Mouse (Mus musculus): ENCODE data around the gene Slc12a4.
A peak's percentile ranks its signal among the peaks of the same experiment; 100 is the strongest.

Slc12a4 gene

GRCm38 (mm10) chr8:105969367-105969766 lies 3.5 kb upstream of the Slc12a4 start:
- DNase-seq (ENCODE audit: low spot score in 2 of 2), result no peak

GRCm38 (mm10) chr8:105966692-105967311 lies 905 bp upstream of the Slc12a4 start:
- no peak for DNase-seq (ENCODE audit: low spot score in 2 of 2)

GRCm38 (mm10) chr8:105965266-105965904 lies 512 bp downstream of the Slc12a4 start:
- no peak for DNase-seq (ENCODE audit: low spot score in 2 of 2)

DNA sequence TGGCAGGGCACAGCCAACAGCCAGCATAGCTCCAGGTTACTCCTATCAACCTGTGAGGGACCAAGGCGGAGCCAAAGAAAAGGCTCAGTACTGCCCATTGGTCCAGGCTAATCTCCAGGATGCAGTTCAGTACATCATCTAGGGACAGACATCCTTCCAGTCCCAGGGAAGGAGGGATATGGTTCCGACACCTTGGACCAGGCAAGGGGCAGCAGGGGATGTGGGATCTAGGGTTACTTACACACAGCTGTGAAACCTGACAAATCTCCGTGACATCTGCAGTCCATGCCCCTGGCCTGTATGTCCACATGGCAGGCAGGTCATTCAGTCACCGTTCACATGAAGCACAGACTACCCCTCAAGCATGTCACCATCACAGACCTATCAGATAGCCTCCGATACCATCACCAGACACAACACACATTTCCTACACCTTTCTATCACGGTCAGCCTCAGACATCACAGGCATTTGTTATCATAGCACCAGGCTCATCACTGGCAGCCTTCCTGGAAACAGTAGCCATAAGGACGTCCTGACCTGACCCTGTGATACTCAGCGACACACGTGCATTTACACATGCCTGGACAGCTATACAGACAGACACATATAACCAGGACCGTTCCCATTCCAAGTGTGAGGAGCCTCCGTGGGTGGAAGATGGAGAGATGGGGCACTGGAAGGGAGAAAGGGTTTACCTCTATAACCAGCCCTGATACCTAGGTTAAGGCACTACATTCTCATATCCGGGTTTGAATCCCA lies 1.2 kb downstream of the Slc12a4 start:
- no peak for DNase-seq (ENCODE audit: low spot score in 2 of 2)

DNA sequence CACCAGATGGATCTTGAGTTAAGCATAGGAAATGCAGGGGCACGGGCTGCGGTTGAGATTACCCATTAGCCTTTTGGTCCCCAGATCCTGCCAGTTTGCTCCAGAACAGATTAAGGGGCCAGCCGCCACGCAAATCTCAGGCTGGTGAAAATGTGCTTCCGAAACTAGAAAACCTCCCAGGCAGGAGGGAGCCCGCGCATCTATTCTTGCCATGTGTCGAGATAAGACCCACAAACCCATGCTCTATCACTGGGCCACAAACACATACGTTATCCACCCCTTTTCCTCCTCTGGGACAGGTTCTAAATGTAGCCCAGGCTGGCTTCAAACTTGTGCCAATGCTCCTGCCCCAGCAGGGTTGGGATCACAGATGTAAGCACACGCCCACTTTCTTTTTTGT lies 4.4 kb downstream of the Slc12a4 start:
- no peak for DNase-seq (ENCODE audit: low spot score in 2 of 2)

DNA sequence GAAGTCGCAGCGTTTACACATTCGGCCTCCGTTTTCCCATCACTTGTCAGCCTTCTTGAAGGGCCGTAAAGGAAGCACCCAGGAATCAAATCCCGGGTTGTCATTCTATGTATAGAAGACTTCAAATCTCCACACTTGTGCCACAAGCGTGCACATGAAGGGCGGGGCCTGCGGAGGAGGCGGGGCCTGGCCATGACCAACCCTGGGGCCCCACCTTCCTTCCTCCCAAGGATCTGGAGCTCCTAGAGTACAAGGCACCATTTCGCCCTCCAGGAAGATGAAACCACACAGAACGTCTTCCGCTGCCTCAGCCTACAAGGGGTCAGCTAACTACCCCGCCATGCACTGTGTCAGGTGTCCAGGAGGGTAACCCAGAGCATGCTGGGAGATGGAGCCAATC lies 4.8 kb downstream of the Slc12a4 start:
- no peak for DNase-seq (ENCODE audit: low spot score in 2 of 2)

DNA sequence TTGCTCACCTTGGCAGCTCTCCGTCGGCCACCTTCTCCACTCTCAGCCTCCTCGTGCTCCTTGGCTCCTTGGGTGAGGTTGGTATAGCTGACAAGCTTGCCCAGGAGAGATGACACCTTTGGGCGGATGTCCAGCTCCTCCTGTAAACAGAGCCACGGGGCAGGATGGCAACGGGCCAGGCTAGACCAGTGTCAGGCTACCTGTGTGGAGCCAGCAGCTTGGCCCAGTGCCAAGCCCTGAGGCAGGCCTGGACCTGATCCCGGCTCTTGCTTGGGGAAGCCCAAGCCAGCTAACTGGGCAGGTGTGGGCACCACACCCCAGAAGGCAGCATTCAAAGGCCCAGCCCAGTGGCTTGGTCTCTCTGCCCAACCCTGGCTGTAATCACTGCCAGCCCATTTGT lies 6.5 kb downstream of the Slc12a4 start:
- no peak for DNase-seq (ENCODE audit: low spot score in 2 of 2)

- DNase-seq (ENCODE audit: low spot score in 2 of 2), result no peak
Observed at GRCm38 (mm10) chr8:105957813-105958212, 8.1 kb downstream of the Slc12a4 start.

GRCm38 (mm10) chr8:105956556-105956955 lies 9.3 kb downstream of the Slc12a4 start:
- no peak for DNase-seq (ENCODE audit: low spot score in 2 of 2)

- peak in 1 of 2 experiments; percentile 43 for DNase-seq (ENCODE audit: low spot score in 2 of 2)
Observed at GRCm38 (mm10) chr8:105951057-105951659, 14.7 kb downstream of the Slc12a4 start.

DNA sequence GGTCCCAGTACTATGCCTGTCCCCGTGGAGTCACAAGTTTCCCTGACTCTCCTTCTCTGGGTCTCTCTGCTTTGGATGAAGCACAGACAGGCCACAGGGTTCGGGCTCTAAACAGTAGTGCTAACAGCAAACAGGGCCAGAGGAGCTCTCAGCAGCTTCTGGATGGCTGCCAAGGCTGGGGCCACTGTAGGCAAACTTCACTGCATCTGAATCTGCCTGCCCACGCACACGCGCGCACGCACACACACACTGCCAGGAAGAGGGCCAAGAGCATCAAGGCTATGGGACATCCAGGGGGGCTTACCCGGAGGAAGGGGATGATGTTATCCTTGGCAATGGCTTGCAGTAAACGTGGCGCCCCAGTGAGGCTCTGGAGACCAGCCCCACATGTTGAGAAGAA lies 16.5 kb downstream of the Slc12a4 start:
- peak; percentile 58 to 65 for DNase-seq (ENCODE audit: low spot score in 2 of 2)

DNA sequence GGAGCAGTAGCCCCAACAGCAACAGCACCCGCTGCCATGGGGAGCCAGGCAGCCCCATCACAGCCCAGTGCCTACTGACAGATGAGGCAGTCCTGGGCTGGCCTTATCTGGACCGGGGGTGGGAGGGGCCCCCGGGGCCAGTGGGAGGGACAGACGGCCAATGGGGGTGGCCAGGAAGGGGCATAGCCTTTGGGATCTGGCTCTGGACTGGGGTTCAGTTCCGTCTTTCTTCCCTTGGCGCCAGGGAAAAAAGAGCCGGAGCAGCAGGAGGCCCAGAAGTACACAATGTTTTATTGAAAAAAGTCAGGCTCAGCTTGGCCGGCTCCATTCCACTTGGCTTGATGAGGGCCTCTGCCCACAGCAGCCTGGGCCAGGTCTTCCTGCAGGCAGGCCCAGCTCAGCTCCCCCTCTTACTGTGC lies 22.6 kb downstream of the Slc12a4 start, which contains the start of gene Lcat:
Gene Lcat (minus strand): TSS at position 62 of the 419 bp plus-strand sequence.
- peak in 1 of 2 experiments; percentile 36 for DNase-seq (ENCODE audit: low spot score in 2 of 2)

GRCm38 (mm10) chr8:105942542-105942941 lies 23.4 kb downstream of the Slc12a4 start:
- DNase-seq (ENCODE audit: low spot score in 2 of 2), result no peak

DNA sequence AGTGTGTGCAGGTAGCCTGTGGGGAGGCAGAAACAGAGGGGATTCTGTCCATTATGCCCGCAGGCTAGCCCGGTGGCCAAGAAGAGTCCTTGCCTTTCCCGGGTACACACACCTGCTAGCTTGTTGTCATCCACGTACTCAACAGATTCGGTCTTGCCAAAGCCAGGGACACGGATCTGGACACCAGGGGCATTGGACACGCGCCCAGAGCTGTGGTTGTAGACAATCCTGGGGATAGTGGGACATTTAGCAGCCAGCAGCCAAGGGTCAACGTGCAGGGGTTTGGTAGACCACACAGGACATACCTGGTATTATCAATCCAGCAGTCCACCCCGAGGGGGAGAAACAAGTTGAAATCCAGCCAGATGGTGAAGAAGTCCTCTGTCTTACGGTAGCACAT lies 23.9 kb downstream of the Slc12a4 start:
- no peak for DNase-seq (ENCODE audit: low spot score in 2 of 2)

- peak; percentile 26 to 44 for DNase-seq (ENCODE audit: low spot score in 2 of 2)
Observed at GRCm38 (mm10) chr8:105938306-105938669, 27.6 kb downstream of the Slc12a4 start, which contains the start of gene Psmb10. Gene Psmb10, minus strand, starts transcription at chr8:105938444.

DNA sequence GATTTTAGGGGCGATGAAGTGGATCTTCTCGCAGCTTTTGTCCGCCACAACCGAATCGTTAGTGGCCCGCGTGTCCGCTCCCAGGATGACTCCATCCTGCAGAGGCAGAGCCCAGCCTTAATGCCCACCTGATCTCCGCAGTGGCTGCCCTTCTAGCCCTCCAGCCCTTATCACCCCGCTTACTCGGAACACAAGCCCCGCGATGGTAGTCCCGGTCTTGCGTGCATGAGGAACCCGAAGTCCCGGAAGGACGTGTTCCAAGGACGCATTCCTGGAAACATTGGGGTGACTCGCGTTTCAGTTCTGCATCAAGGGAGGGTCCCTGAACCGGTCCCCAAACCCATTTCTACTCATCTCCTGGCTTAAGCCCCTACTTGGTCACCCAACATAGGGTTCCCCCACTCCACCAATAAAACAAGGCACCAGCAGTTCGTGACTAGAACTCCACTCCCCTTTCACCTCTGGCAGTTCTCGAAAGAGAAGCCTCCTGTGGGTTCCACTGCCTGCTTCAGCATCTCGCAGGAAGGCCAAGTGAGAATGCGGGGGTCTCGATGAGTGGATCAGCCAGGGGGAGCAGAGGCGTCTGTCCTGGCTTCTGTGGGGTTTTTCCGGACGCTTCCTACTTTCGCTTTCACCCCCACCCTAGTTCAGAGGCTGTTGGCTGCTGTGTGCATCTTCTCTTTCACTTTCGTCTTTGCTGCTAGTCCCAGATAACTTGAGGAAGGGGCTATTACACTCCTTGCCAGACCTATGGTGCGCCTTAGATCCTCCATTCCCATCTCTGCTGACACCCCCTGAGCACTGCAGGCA lies 28.2 kb downstream of the Slc12a4 start:
- DNase-seq (ENCODE audit: low spot score in 2 of 2), result peak; percentile 62 to 74

- DNase-seq (ENCODE audit: low spot score in 2 of 2), result peak; percentile 84 to 87
Observed at GRCm38 (mm10) chr8:105936866-105937475, 28.9 kb downstream of the Slc12a4 start.

DNA sequence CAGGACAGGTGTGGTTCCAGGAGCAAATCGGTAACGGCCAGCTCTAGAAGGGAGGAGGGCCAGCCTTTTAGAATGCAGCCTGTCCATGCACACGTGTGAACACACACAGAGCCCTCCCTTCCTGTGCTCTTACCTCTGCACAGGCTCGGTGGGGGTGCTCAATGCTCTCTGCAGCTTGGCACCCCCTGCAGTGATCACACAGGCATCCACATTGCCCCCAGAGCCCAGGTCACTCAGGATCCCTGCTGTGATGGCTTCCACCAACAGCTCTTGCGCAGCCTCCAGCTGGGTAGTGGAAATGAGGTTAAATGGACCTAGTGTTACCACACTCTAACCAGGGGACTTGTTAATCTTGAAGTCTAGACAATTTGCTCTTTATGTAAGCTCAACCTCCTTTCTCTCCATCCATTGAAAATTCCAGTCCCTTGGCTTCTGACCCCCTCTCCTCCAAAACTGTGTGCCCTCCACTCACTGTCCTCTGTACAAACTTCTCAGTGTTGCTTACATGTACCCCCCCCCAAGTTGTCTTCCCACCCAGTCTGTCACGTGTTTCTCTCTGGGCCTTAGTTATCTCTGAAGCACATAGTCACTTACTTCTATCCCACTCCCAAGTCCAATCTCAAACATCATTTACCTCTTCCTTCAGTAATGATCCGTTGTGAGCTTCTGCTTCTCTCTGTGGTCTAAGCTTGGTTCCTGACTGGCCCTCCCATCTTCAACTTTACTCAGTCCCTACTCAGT lies 29.9 kb downstream of the Slc12a4 start:
- DNase-seq (ENCODE audit: low spot score in 2 of 2), result no peak

DNA sequence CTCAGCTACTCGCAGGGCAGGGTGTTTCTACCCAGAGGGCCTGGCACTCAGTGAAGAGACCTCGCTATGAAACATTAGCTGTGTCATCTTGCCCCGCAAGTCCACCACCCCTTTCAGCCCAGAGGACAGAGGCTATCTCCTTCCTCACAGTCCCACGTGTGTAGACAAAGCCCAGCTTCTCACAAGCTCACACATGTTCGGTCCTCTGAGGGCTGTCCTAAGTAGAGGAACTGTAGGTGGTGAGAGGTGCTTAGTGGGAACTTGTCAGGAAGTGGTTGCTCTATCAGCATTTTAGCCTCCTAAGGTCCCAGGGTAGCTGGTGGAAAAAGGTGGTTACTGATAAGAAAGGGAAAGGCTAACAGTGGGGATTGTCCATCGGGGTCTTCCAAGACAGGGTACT lies 30.8 kb downstream of the Slc12a4 start:
- no peak for DNase-seq (ENCODE audit: low spot score in 2 of 2)

- no peak for DNase-seq (ENCODE audit: low spot score in 2 of 2)
Observed at GRCm38 (mm10) chr8:105933762-105934161, 32.1 kb downstream of the Slc12a4 start, which contains the start of gene Ctrl. Gene Ctrl, minus strand, starts transcription at chr8:105933862.

All from right cerebral cortex, adult 2 months (tissue).